Mouse (Mus musculus): ENCODE results near the gene Pdk3.

- TF ChIP-seq POLR2A (IDR thresholded peaks at IDR 0.05; ENCODE audit: insufficient read length, low read depth) (no peak), E2F4 (IDR thresholded peaks at IDR 0.05; ENCODE audit: insufficient read depth) (no peak), MAX (IDR thresholded peaks at IDR 0.05; ENCODE audit: low read depth) (no peak), MYOG (IDR thresholded peaks at IDR 0.05; ENCODE audit: control insufficient read depth in 1 of 3, insufficient read depth in 1 of 3, insufficient read length in 2 of 3, low read depth in 2 of 3) (no peak), USF1 (IDR thresholded peaks at IDR 0.05; ENCODE audit: low read depth) (no peak), MYOD1 (IDR thresholded peaks at IDR 0.05; ENCODE audit: control insufficient read depth in 1 of 3, insufficient read length in 2 of 3, low read depth in 2 of 3) (no peak), SRF (IDR thresholded peaks at IDR 0.05; ENCODE audit: control insufficient read depth, insufficient read length, low read depth) (no peak), TCF3 (IDR thresholded peaks at IDR 0.05; ENCODE audit: insufficient read length, low read depth) (no peak), TCF12 (IDR thresholded peaks at IDR 0.05; ENCODE audit: insufficient read depth, poor library complexity, severe bottlenecking) (no peak), POLR2AphosphoS2 (IDR thresholded peaks at IDR 0.05; ENCODE audit: insufficient read length, low read depth) (no peak)
Observed at GRCm38 (mm10) chrX:93760770-93761169, 71.2 kb downstream of the Pdk3 start.
